Mouse (Mus musculus) ES-Bruce4 (cell line): ENCODE measurements around the gene Ostm1. TPM values are rescaled to one million over a fixed set of nuclear protein-coding genes. Genes with fewer than 3 reads are reported as not detected.

ENCODE experiments used
- H3K27ac ChIP-seq: 2 replicates; pipeline ENCODE4 v1.5.1; 2012; ENCODE audit warnings: low read length, inconsistent platforms; ENCODE audit not compliant: insufficient read depth
- H3K27me3 ChIP-seq: 2 replicates; pipeline ENCODE4 v1.6.1; 2012; ENCODE audit warnings: mild to moderate bottlenecking, low read length, inconsistent platforms; ENCODE audit not compliant: control insufficient read depth, poor library complexity, insufficient read depth, severe bottlenecking
- H3K36me3 ChIP-seq: 2 replicates; pipeline ENCODE4 v1.6.1; 2012; ENCODE audit warnings: inconsistent platforms, mild to moderate bottlenecking, low read length, moderate library complexity; ENCODE audit not compliant: control insufficient read depth, poor library complexity, insufficient read depth, severe bottlenecking
- H3K4me1 ChIP-seq: one replicate; pipeline ENCODE4 v1.8.1; 2011; ENCODE audit warnings: low read length; ENCODE audit not compliant: control insufficient read depth, insufficient read depth
- H3K4me3 ChIP-seq: 2 replicates; pipeline ENCODE4 v1.5.1; 2011; ENCODE audit warnings: low read depth, mild to moderate bottlenecking, low read length
- H3K9ac ChIP-seq: 2 replicates; pipeline ENCODE4 v1.6.1; 2012; ENCODE audit warnings: low read depth, mild to moderate bottlenecking, inconsistent platforms; ENCODE audit not compliant: poor library complexity, severe bottlenecking
- H3K9me3 ChIP-seq: replicated peaks from 2 replicates; pipeline ENCODE4 v1.6.1; 2012; ENCODE audit warnings: mild to moderate bottlenecking, low read length, inconsistent platforms; ENCODE audit not compliant: control insufficient read depth, poor library complexity, insufficient read depth, severe bottlenecking
- CTCF ChIP-seq: IDR thresholded peaks from one replicate; pipeline ENCODE4 v1.8.1; 2011; ENCODE audit warnings: low read depth, low read length
- EP300 ChIP-seq: IDR thresholded peaks from 2 replicates; pipeline ENCODE4 v1.6.1; 2011; ENCODE audit warnings: low read depth, low read length; ENCODE audit not compliant: insufficient read depth
- POLR2A ChIP-seq: IDR thresholded peaks from one replicate; pipeline ENCODE4 v1.8.1; 2011; ENCODE audit warnings: low read length; ENCODE audit not compliant: insufficient read depth
- polyA plus RNA-seq: library from polyadenylated mRNA; stranded (reverse); fragments of >200 nt; gene quantifications from 2 replicates; pipeline ENCODE4 v1.2.4, GENCODE M21; 2011; ENCODE audit warnings: low read depth; ENCODE audit not compliant: missing spikeins, insufficient read depth, insufficient read length

Ostm1 gene
- polyA plus RNA-seq, 1 experiment = 18.6 TPM

- TF ChIP-seq CTCF (no peak), EP300 (no peak), POLR2A (no peak)
- no peak overlapping the region for H3K9ac ChIP-seq
- H3K27ac ChIP-seq = no peak overlapping the region
- no peaks in the 10 kb centered on the region for H3K27me3 ChIP-seq
- H3K4me3 ChIP-seq = no peak overlapping the region
- no peaks in the 10 kb centered on the region for H3K36me3 ChIP-seq
- H3K4me1 ChIP-seq = peaks cover 2% of the 10 kb centered on the region
- H3K9me3 ChIP-seq = no peaks in the 10 kb centered on the region
Measured at GRCm38 (mm10) chr10:42690233-42691028, 106.8 kb downstream of the Ostm1 start.

DNA sequence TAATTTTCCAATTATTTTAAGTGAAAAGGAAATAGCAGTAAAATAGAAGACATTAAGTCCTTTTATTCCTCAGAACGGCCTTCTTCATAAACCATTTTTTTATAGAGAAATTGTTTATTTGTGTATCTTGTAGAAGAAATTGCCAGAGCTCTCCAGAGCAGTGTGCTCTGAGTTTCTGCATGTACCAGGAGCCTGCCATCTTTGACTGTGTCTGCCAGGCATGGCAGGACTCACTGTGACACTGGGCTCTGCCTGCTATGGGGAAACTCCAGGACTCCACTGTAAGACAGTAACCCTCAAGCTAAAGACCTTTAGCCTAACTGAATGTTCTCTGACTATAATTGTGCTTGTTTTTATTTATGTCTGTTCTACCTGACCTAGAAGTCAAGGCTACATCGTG, 107.4 kb downstream of the Ostm1 start:
- H3K36me3 ChIP-seq = no peaks in the 10 kb centered on the region
- no peak overlapping the region for H3K9ac ChIP-seq
- no peak overlapping the region for H3K4me3 ChIP-seq
- H3K9me3 ChIP-seq = no peaks in the 10 kb centered on the region
- H3K27ac ChIP-seq = no peak overlapping the region
- H3K4me1 ChIP-seq = peaks cover 2% of the 10 kb centered on the region
- no peaks in the 10 kb centered on the region for H3K27me3 ChIP-seq
- TF ChIP-seq POLR2A (no peak), CTCF (no peak), EP300 (no peak)

DNA sequence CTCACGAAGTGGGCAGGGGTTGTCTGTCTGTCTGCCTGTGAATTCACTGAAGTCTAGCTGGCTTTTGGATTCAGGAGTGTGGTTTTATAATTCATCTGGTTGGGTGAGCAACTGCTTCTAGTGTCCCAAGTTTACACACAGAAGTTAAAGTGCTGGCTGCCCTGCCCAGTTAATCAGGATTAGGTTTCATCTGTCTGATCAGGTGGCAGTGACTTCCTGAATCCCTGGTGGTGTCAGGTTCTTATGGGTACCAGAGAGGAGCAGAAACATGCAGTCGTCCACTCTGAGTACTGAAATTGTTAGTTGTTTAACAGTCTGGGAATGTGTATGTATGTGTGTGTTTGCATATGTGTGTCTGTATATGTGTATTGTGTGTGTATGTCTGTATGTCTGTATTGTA, 108.5 kb downstream of the Ostm1 start:
- no peak for TF ChIP-seq POLR2A
- TF ChIP-seq EP300 = no peak
- TF ChIP-seq CTCF = no peak
- no peaks in the 10 kb centered on the region for H3K36me3 ChIP-seq
- no peak overlapping the region for H3K4me3 ChIP-seq
- no peak overlapping the region for H3K9ac ChIP-seq
- H3K27ac ChIP-seq = no peak overlapping the region
- H3K4me1 ChIP-seq = peaks cover 2% of the 10 kb centered on the region
- H3K27me3 ChIP-seq = no peaks in the 10 kb centered on the region
- H3K9me3 ChIP-seq = no peaks in the 10 kb centered on the region

- Histone ChIP-seq H3K4me3 (no peak overlapping the region), H3K9ac (no peak overlapping the region), H3K36me3 (no peaks in the 10 kb centered on the region), H3K4me1 (peaks cover 2% of the 10 kb centered on the region), H3K27me3 (no peaks in the 10 kb centered on the region), H3K9me3 (no peaks in the 10 kb centered on the region), H3K27ac (no peak overlapping the region)
- TF ChIP-seq CTCF = no peak
- no peak for TF ChIP-seq EP300
- TF ChIP-seq POLR2A = no peak
Measured at GRCm38 (mm10) chr10:42692794-42693193, 109.2 kb downstream of the Ostm1 start.

- Histone ChIP-seq H3K27ac (no peak overlapping the region), H3K9ac (no peak overlapping the region), H3K4me3 (no peak overlapping the region), H3K9me3 (no peaks in the 10 kb centered on the region), H3K27me3 (no peaks in the 10 kb centered on the region), H3K4me1 (peaks cover 2% of the 10 kb centered on the region), H3K36me3 (peaks cover 3% of the 10 kb centered on the region; the same call in 1 of the 2 replicates)
- peak; percentile 40 for TF ChIP-seq CTCF
- no peak for TF ChIP-seq POLR2A
Measured at GRCm38 (mm10) chr10:42693482-42693881, 109.9 kb downstream of the Ostm1 start.

DNA sequence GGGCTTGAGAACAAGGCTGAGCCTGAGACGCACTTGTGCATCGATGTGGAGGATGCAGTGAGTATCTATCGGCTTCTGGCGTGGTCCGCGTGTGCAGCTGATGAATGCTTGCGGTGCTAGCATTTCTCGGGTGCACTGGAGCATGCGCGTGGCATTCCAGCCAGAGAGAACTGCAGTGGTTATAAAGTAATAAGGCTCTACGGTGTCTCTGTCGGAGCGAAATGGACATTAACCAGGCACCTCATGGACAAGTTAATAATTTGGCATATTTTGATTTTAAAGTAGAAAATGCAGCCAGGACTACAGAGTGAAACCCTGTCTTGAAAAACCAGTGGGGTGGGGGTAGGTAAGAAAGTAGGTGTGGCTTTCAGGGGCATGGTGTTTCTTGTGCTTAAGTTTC, 112.7 kb downstream of the Ostm1 start:
- no peak overlapping the region for H3K27ac ChIP-seq
- no peaks in the 10 kb centered on the region for H3K27me3 ChIP-seq
- TF ChIP-seq CTCF (no peak), EP300 (no peak), POLR2A (no peak)
- H3K4me1 ChIP-seq = no peaks in the 10 kb centered on the region
- H3K36me3 ChIP-seq = peaks cover 3% of the 10 kb centered on the region; the same call in 1 of the 2 replicates
- H3K4me3 ChIP-seq = no peak overlapping the region
- H3K9ac ChIP-seq = no peak overlapping the region
- H3K9me3 ChIP-seq = no peaks in the 10 kb centered on the region
